Mouse (Mus musculus) megakaryocyte, adult 5-6 weeks (primary cell): ENCODE data around the gene F2rl1. TPM values are rescaled to one million over a fixed set of nuclear protein-coding genes. Genes with fewer than 3 reads are reported as not detected.
A peak's percentile ranks its signal among the peaks of the same experiment; 100 is the strongest.

ENCODE experiments used
- ATAC-seq: 2 replicates; pipeline ENCODE4 v1.8.0; 2016; ENCODE audit warnings: mild to moderate bottlenecking, inconsistent platforms; ENCODE audit not compliant: poor library complexity, severe bottlenecking
- total RNA-seq, 2 experiments: library from RNA; stranded (forward) in 1 of 2; stranded (reverse) in 1 of 2; fragments of 153-499, 151-499 nt in 1 of 2; fragments of 221-1000, 200-1000 nt in 1 of 2; gene quantifications; 2 replicates each; pipeline versions ENCODE4 v1.2.3 to v1.2.4; 2015 to 2017

F2rl1 gene
- total RNA-seq (2015) (0.14 TPM in 1 of 2 replicates, not detected in the other), total RNA-seq (2017) (0.33 and 0.61 TPM in 2 replicates)

GRCm38 (mm10) chr13:95524674-95525491, at the start of gene F2rl1:
F2rl1 (minus strand) TSS chr13:95525227.
- ATAC-seq = peak; percentile 54

GRCm38 (mm10) chr13:95570877-95571276, 45.9 kb upstream of the F2rl1 start:
- no peak for ATAC-seq

- ATAC-seq = no peak
Observed at GRCm38 (mm10) chr13:95569326-95569725, 44.3 kb upstream of the F2rl1 start.

GRCm38 (mm10) chr13:95568336-95568735, 43.3 kb upstream of the F2rl1 start:
- no peak for ATAC-seq

GRCm38 (mm10) chr13:95566841-95567551, 42.0 kb upstream of the F2rl1 start:
- no peak for ATAC-seq

GRCm38 (mm10) chr13:95563693-95564092, 38.7 kb upstream of the F2rl1 start:
- ATAC-seq = peak; percentile 94

- peak; percentile 16; the same call in 1 of the 2 replicates for ATAC-seq
Observed at GRCm38 (mm10) chr13:95563066-95563610, 38.1 kb upstream of the F2rl1 start.

- no peak for ATAC-seq
Observed at GRCm38 (mm10) chr13:95557326-95557725, 32.3 kb upstream of the F2rl1 start.

GRCm38 (mm10) chr13:95553885-95554492, 29.0 kb upstream of the F2rl1 start:
- peak; percentile 78 for ATAC-seq

- no peak for ATAC-seq
Observed at GRCm38 (mm10) chr13:95550636-95551370, 25.8 kb upstream of the F2rl1 start.

- no peak for ATAC-seq
Observed at GRCm38 (mm10) chr13:95549421-95549820, 24.4 kb upstream of the F2rl1 start.

GRCm38 (mm10) chr13:95548856-95549255, 23.8 kb upstream of the F2rl1 start:
- ATAC-seq = no peak

- no peak for ATAC-seq
Observed at GRCm38 (mm10) chr13:95548291-95548789, 23.3 kb upstream of the F2rl1 start.

- ATAC-seq = no peak
Observed at GRCm38 (mm10) chr13:95547090-95547611, 22.1 kb upstream of the F2rl1 start.

GRCm38 (mm10) chr13:95546251-95546650, 21.2 kb upstream of the F2rl1 start:
- no peak for ATAC-seq

GRCm38 (mm10) chr13:95545729-95546186, 20.7 kb upstream of the F2rl1 start:
- no peak for ATAC-seq

GRCm38 (mm10) chr13:95538021-95538420, 13.0 kb upstream of the F2rl1 start:
- no peak for ATAC-seq

GRCm38 (mm10) chr13:95536117-95536493, 11.1 kb upstream of the F2rl1 start:
- ATAC-seq = no peak

- no peak for ATAC-seq
Observed at GRCm38 (mm10) chr13:95535461-95536116, 10.6 kb upstream of the F2rl1 start.
